Mouse (Mus musculus) cortical plate, adult 2 months (tissue): ENCODE measurements around the gene Inafm1.

Source experiments
- CTCF ChIP-seq: fragments of 200-500 bp; IDR thresholded peaks from 2 replicates; pipeline ENCODE4 v1.5.1; 2011; ENCODE audit warnings: mild to moderate bottlenecking, control low read depth, low read length; ENCODE audit not compliant: insufficient read depth; ENCODE audit errors: extremely low read depth
- POLR2A ChIP-seq: fragments of 200-500 bp; IDR thresholded peaks from 2 replicates; pipeline ENCODE4 v1.6.1; 2011; ENCODE audit warnings: mild to moderate bottlenecking, low read length, control low read depth; ENCODE audit not compliant: insufficient read depth; ENCODE audit errors: extremely low read depth

DNA sequence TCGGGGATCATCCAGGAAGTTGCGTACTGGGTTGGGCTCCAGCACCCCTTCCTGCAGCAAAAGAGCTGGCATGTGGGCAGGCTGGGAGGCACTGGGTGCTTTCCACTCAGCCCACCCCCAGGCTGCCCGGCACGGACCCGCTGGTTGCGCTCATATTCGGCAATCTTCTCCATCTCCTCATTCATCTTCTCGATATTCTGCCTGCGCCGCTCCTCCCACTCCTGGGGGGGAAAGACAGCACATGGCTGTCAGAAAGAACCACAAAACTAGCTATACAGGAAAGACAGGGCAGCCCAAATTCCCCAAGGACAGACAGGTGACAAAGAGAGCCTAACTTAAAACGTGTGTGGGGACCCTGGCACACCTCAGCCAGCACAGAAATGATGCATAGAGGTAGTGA lies 7.3 kb upstream of the Inafm1 start:
- no peak for TF ChIP-seq CTCF
- TF ChIP-seq POLR2A, result no peak
